Mouse (Mus musculus): ENCODE measurements around the gene Sgms2. TPM values are rescaled to one million over a fixed set of nuclear protein-coding genes. Genes with fewer than 3 reads are reported as not detected.
A peak's percentile ranks its signal among the peaks of the same experiment; 100 is the strongest.

Gene Sgms2
- 1 to 10 TPM; 1.9 to 3.4 TPM for total RNA-seq (2021)

- DNase-seq (ENCODE audit: low spot score in 2 of 2), result no peak
- intact Hi-C loops (cut with DNase I), result no loop called here
These were observed at the start of gene Sgms2 for GRCm38 (mm10) chr3:131491361-131491925. TSS of gene Sgms2 (minus strand) at chr3:131491411.

- intact Hi-C loops (cut with DNase I), result loop anchor here (2.0 kb wide), 1 partner anchor 204 kb away; no protein-coding TSS in a partner anchor
- DNase-seq (ENCODE audit: low spot score in 2 of 2), result no peak
These were observed 34.0 kb upstream of the Sgms2 start for GRCm38 (mm10) chr3:131525229-131525628.

GRCm38 (mm10) chr3:131524779-131525178 lies 33.6 kb upstream of the Sgms2 start:
- DNase-seq (ENCODE audit: low spot score in 2 of 2), result peak in 1 of 2 experiments; percentile 12
- intact Hi-C loops (cut with DNase I), result loop anchor here (2.0 kb wide), 1 partner anchor 204 kb away; no protein-coding TSS in a partner anchor

GRCm38 (mm10) chr3:131524210-131524609 lies 33.0 kb upstream of the Sgms2 start:
- no peak for DNase-seq (ENCODE audit: low spot score in 2 of 2)
- intact Hi-C loops (cut with DNase I), result loop anchor here (2.0 kb wide), 1 partner anchor 203 kb away; no protein-coding TSS in a partner anchor

GRCm38 (mm10) chr3:131523749-131524148 lies 32.5 kb upstream of the Sgms2 start:
- intact Hi-C loops (cut with DNase I), result loop anchor here (2.0 kb wide), 1 partner anchor 203 kb away; no protein-coding TSS in a partner anchor
- no peak for DNase-seq (ENCODE audit: low spot score in 2 of 2)

- intact Hi-C loops (cut with DNase I), result no loop called here
- no peak for DNase-seq (ENCODE audit: low spot score in 2 of 2)
These were observed 31.0 kb upstream of the Sgms2 start for GRCm38 (mm10) chr3:131522243-131522642.

- DNase-seq (ENCODE audit: low spot score in 2 of 2), result no peak
These were observed 30.0 kb upstream of the Sgms2 start for GRCm38 (mm10) chr3:131521206-131521605.

GRCm38 (mm10) chr3:131517756-131518155 lies 26.5 kb upstream of the Sgms2 start:
- intact Hi-C loops (cut with DNase I), result no loop called here
- DNase-seq (ENCODE audit: low spot score in 2 of 2), result no peak

More at GRCm38 (mm10) chr3:131521206-131521605, 30.0 kb upstream of the Sgms2 start:
- intact Hi-C loops (cut with DNase I), result no loop called here

- DNase-seq (ENCODE audit: low spot score in 2 of 2), result no peak
- intact Hi-C loops (cut with DNase I), result no loop called here
These were observed 25.3 kb upstream of the Sgms2 start for GRCm38 (mm10) chr3:131516332-131516999.

- intact Hi-C loops (cut with DNase I), result no loop called here
- DNase-seq (ENCODE audit: low spot score in 2 of 2), result no peak
These were observed 20.4 kb upstream of the Sgms2 start for GRCm38 (mm10) chr3:131511616-131512015.

- DNase-seq (ENCODE audit: low spot score in 2 of 2), result no peak
- intact Hi-C loops (cut with DNase I), result no loop called here
These were observed 16.8 kb upstream of the Sgms2 start for GRCm38 (mm10) chr3:131508024-131508423.

- intact Hi-C loops (cut with DNase I), result no loop called here
- DNase-seq (ENCODE audit: low spot score in 2 of 2), result no peak
These were observed 13.5 kb upstream of the Sgms2 start for GRCm38 (mm10) chr3:131504595-131505223.

GRCm38 (mm10) chr3:131501677-131502370 lies 10.6 kb upstream of the Sgms2 start:
- intact Hi-C loops (cut with DNase I), result no loop called here
- DNase-seq (ENCODE audit: low spot score in 2 of 2), result no peak

GRCm38 (mm10) chr3:131499651-131500050 lies 8.4 kb upstream of the Sgms2 start:
- no peak for DNase-seq (ENCODE audit: low spot score in 2 of 2)
- intact Hi-C loops (cut with DNase I), result no loop called here

- DNase-seq (ENCODE audit: low spot score in 2 of 2), result no peak
- intact Hi-C loops (cut with DNase I), result no loop called here
These were observed 5.4 kb upstream of the Sgms2 start for GRCm38 (mm10) chr3:131496506-131497122.

GRCm38 (mm10) chr3:131495076-131495475 lies 3.9 kb upstream of the Sgms2 start:
- DNase-seq (ENCODE audit: low spot score in 2 of 2), result no peak
- intact Hi-C loops (cut with DNase I), result no loop called here

- DNase-seq (ENCODE audit: low spot score in 2 of 2), result no peak
- intact Hi-C loops (cut with DNase I), result no loop called here
These were observed 2.0 kb upstream of the Sgms2 start for GRCm38 (mm10) chr3:131493194-131493593.

- DNase-seq (ENCODE audit: low spot score in 2 of 2), result no peak
- intact Hi-C loops (cut with DNase I), result no loop called here
These were observed 769 bp upstream of the Sgms2 start for GRCm38 (mm10) chr3:131491980-131492379.

GRCm38 (mm10) chr3:131490143-131490908 lies 885 bp downstream of the Sgms2 start:
- intact Hi-C loops (cut with DNase I), result no loop called here

More at GRCm38 (mm10) chr3:131490143-131490908, 885 bp downstream of the Sgms2 start:
- DNase-seq (ENCODE audit: low spot score in 2 of 2), result peak; percentile 52 to 53
